13 mouse cellular contexts compared by ENCODE assay signal in genomic region chr9:47759807-47760206, GRCm38 (mm10).
DNase-seq lines count a peak whose midpoint lies in the region; ATAC-seq lines count a peak whose summit lies in the region.
"Had no signal": no experiment of that assay in that cellular context is flagged by ENCODE, and none has a peak within 500 bp of the region (broad histone marks: within the 10 kb centered on the region; RNA-seq: fewer than 3 reads in every experiment).

No protein-coding gene starts in this region.

- ATAC-seq in embryonic facial prominence, embryonic 12.5 days (ENCODE audit: insufficient number of reproducible peaks, insufficient read depth, low FRiP score, low TSS enrichment), result peak; percentile 41; the same call in 1 of the 2 replicates
- peak; percentile 69 for ATAC-seq in hindbrain, embryonic 16.5 days
- no peak for ATAC-seq in hindbrain, embryonic 14.5 days (ENCODE audit: low FRiP score)
- 0 out of 2 replicates have a peak, but pooled peaks have one; percentile 24 for ATAC-seq in embryonic facial prominence, embryonic 14.5 days (ENCODE audit: low read depth)
- ATAC-seq in liver, embryonic 11.5 days (replicated peaks; ENCODE audit: low FRiP score), result no peak
- ATAC-seq: intestine, embryonic 15.5 days had no signal

- H3K4me2 ChIP-seq in embryonic facial prominence, embryonic 12.5 days (replicated peaks), result no peak overlapping the region
- H3K4me2 ChIP-seq in hindbrain, embryonic 16.5 days (ENCODE audit: low read length), result no peak overlapping the region
- no peak overlapping the region for H3K4me2 ChIP-seq in hindbrain, embryonic 14.5 days (replicated peaks)
- H3K4me2 ChIP-seq in embryonic facial prominence, embryonic 14.5 days (ENCODE audit: low read depth, low read length), result no peak overlapping the region
- no peak overlapping the region for H3K4me2 ChIP-seq in liver, embryonic 11.5 days
- H3K4me2 ChIP-seq: intestine, embryonic 15.5 days; limb, embryonic 15.5 days had no signal

- no peak overlapping the region for H3K4me3 ChIP-seq in embryonic facial prominence, embryonic 12.5 days
- no peak overlapping the region for H3K4me3 ChIP-seq in embryonic facial prominence, embryonic 10.5 days
- H3K4me3 ChIP-seq in hindbrain, embryonic 16.5 days (ENCODE audit: low read length), result no peak overlapping the region
- H3K4me3 ChIP-seq in hindbrain, embryonic 14.5 days (replicated peaks; ENCODE audit: low read length), result no peak overlapping the region
- H3K4me3 ChIP-seq in embryonic facial prominence, embryonic 14.5 days (ENCODE audit: low read depth, low read length), result no peak overlapping the region
- no peak overlapping the region for H3K4me3 ChIP-seq in liver, embryonic 11.5 days (ENCODE audit: low read depth, low read length)
- H3K4me3 ChIP-seq: intestine, embryonic 15.5 days; limb, embryonic 15.5 days had no signal

- no peak overlapping the region for H3K27ac ChIP-seq in embryonic facial prominence, embryonic 12.5 days
- H3K27ac ChIP-seq in embryonic facial prominence, embryonic 10.5 days (replicated peaks), result no peak overlapping the region
- peak overlapping the region; percentile 48 for H3K27ac ChIP-seq in hindbrain, embryonic 16.5 days (ENCODE audit: low read depth, low read length)
- no peak overlapping the region for H3K27ac ChIP-seq in hindbrain, embryonic 14.5 days
- H3K27ac ChIP-seq in embryonic facial prominence, embryonic 14.5 days (replicated peaks; ENCODE audit: low read depth, low read length), result no peak overlapping the region
- no peak overlapping the region for H3K27ac ChIP-seq in liver, embryonic 11.5 days (ENCODE audit: low read depth, low read length)
- H3K27ac ChIP-seq: intestine, embryonic 15.5 days; kidney, postnatal 0 days; limb, embryonic 15.5 days had no signal

- peaks cover 36% of the 10 kb centered on the region for H3K4me1 ChIP-seq in embryonic facial prominence, embryonic 12.5 days
- H3K4me1 ChIP-seq in embryonic facial prominence, embryonic 10.5 days, result peaks cover 50% of the 10 kb centered on the region
- H3K4me1 ChIP-seq in hindbrain, embryonic 16.5 days (ENCODE audit: control insufficient read depth, insufficient read depth, low read depth, low read length), result peaks cover 37% of the 10 kb centered on the region
- H3K4me1 ChIP-seq in hindbrain, embryonic 14.5 days (replicated peaks; ENCODE audit: control insufficient read depth, insufficient read depth, low read length), result peaks cover 42% of the 10 kb centered on the region
- H3K4me1 ChIP-seq in embryonic facial prominence, embryonic 14.5 days (ENCODE audit: control insufficient read depth, insufficient read depth, low read length), result peaks cover 24% of the 10 kb centered on the region
- no peaks in the 10 kb centered on the region for H3K4me1 ChIP-seq in liver, embryonic 11.5 days (replicated peaks; ENCODE audit: control insufficient read depth, insufficient read depth, low read length)
- H3K4me1 ChIP-seq: intestine, embryonic 15.5 days had no signal

- WGBS in embryonic facial prominence, embryonic 12.5 days, result 63% methylated on average over 7 of the region's 7 CpGs
- WGBS in embryonic facial prominence, embryonic 10.5 days, result 78% methylated on average over 7 of the region's 7 CpGs
- WGBS in hindbrain, embryonic 16.5 days, result 40% methylated on average over 7 of the region's 7 CpGs
- WGBS in hindbrain, embryonic 14.5 days, result 61% methylated on average over 7 of the region's 7 CpGs
- WGBS in embryonic facial prominence, embryonic 14.5 days, result 52% methylated on average over 7 of the region's 7 CpGs
- WGBS in liver, embryonic 11.5 days, result 73% methylated on average over 7 of the region's 7 CpGs

- H3K9me3 ChIP-seq in embryonic facial prominence, embryonic 12.5 days, result no peaks in the 10 kb centered on the region
- no peaks in the 10 kb centered on the region for H3K9me3 ChIP-seq in embryonic facial prominence, embryonic 10.5 days
- no peaks in the 10 kb centered on the region for H3K9me3 ChIP-seq in hindbrain, embryonic 16.5 days (ENCODE audit: control insufficient read depth, low read length)
- no peaks in the 10 kb centered on the region for H3K9me3 ChIP-seq in hindbrain, embryonic 14.5 days (ENCODE audit: control insufficient read depth, low read length)
- no peaks in the 10 kb centered on the region for H3K9me3 ChIP-seq in embryonic facial prominence, embryonic 14.5 days (ENCODE audit: control insufficient read depth, low read length)
- no peaks in the 10 kb centered on the region for H3K9me3 ChIP-seq in liver, embryonic 11.5 days (ENCODE audit: control insufficient read depth, low read length)
- H3K9me3 ChIP-seq: intestine, embryonic 15.5 days; limb, embryonic 15.5 days had no signal

- no peaks in the 10 kb centered on the region for H3K36me3 ChIP-seq in embryonic facial prominence, embryonic 12.5 days
- H3K36me3 ChIP-seq in embryonic facial prominence, embryonic 10.5 days (replicated peaks), result no peaks in the 10 kb centered on the region
- no peaks in the 10 kb centered on the region for H3K36me3 ChIP-seq in hindbrain, embryonic 16.5 days (ENCODE audit: control insufficient read depth, insufficient read depth, low read length)
- H3K36me3 ChIP-seq in hindbrain, embryonic 14.5 days (replicated peaks; ENCODE audit: control insufficient read depth, insufficient read depth), result no peaks in the 10 kb centered on the region
- H3K36me3 ChIP-seq in embryonic facial prominence, embryonic 14.5 days (ENCODE audit: control insufficient read depth, insufficient read depth, low read length), result no peaks in the 10 kb centered on the region
- no peaks in the 10 kb centered on the region for H3K36me3 ChIP-seq in liver, embryonic 11.5 days (ENCODE audit: control insufficient read depth, insufficient read depth, low read length)
- H3K36me3 ChIP-seq: G1E; intestine, embryonic 15.5 days; limb, embryonic 15.5 days had no signal

- no peak overlapping the region for H3K9ac ChIP-seq in embryonic facial prominence, embryonic 12.5 days
- peak overlapping the region; percentile 9; the same call in 1 of the 2 replicates for H3K9ac ChIP-seq in hindbrain, embryonic 16.5 days (ENCODE audit: low read depth, low read length)
- H3K9ac ChIP-seq in hindbrain, embryonic 14.5 days, result no peak overlapping the region
- no peak overlapping the region for H3K9ac ChIP-seq in embryonic facial prominence, embryonic 14.5 days (ENCODE audit: low read depth, low read length)
- no peak overlapping the region for H3K9ac ChIP-seq in liver, embryonic 11.5 days (ENCODE audit: low read depth, low read length)
- H3K9ac ChIP-seq: intestine, embryonic 15.5 days; limb, embryonic 15.5 days had no signal

- no peak for DNase-seq in embryonic facial prominence, embryonic 10.5 days (ENCODE audit: low spot score)
- DNase-seq in hindbrain, embryonic 14.5 days (ENCODE audit: low spot score), result no peak
- DNase-seq in brain, adult 2 months (ENCODE audit: low read depth, low spot score), result peak; percentile 68
- peak; percentile 34 for DNase-seq in embryonic facial prominence, embryonic 14.5 days (ENCODE audit: low spot score)
- no peak for DNase-seq in urinary bladder, adult 18-20 months (ENCODE audit: low spot score in 2 of 2)
- no peak for DNase-seq in liver, embryonic 11.5 days (ENCODE audit: low spot score)
- DNase-seq: adrenal gland, postnatal 14 days had no signal

- H3K27me3 ChIP-seq in embryonic facial prominence, embryonic 12.5 days, result no peaks in the 10 kb centered on the region
- H3K27me3 ChIP-seq in embryonic facial prominence, embryonic 10.5 days (replicated peaks; ENCODE audit: low read depth, poor library complexity, severe bottlenecking), result no peaks in the 10 kb centered on the region
- H3K27me3 ChIP-seq in hindbrain, embryonic 16.5 days (replicated peaks; ENCODE audit: control insufficient read depth, insufficient read depth, low read length), result no peaks in the 10 kb centered on the region
- H3K27me3 ChIP-seq in hindbrain, embryonic 14.5 days (ENCODE audit: control insufficient read depth, insufficient read depth, low read length), result no peaks in the 10 kb centered on the region
- no peaks in the 10 kb centered on the region for H3K27me3 ChIP-seq in embryonic facial prominence, embryonic 14.5 days (replicated peaks; ENCODE audit: control insufficient read depth, insufficient read depth, low read length)
- H3K27me3 ChIP-seq in liver, embryonic 11.5 days (replicated peaks; ENCODE audit: control insufficient read depth, insufficient read depth, low read length), result no peaks in the 10 kb centered on the region
- H3K27me3 ChIP-seq: intestine, embryonic 15.5 days; limb, embryonic 15.5 days had no signal

Comparison
In these comparisons a context has a peak if more than half of its experiments do, and no peak if none do; other contexts are left out.
1. ATAC-seq: peak in embryonic facial prominence, embryonic 12.5 days (single experiment), hindbrain, embryonic 16.5 days (single experiment) and embryonic facial prominence, embryonic 14.5 days (single experiment); none in hindbrain, embryonic 14.5 days (single experiment) and liver, embryonic 11.5 days (single experiment).
2. DNase-seq: peak in brain, adult 2 months (single experiment) and embryonic facial prominence, embryonic 14.5 days (single experiment); none in embryonic facial prominence, embryonic 10.5 days (single experiment), hindbrain, embryonic 14.5 days (single experiment), urinary bladder, adult 18-20 months (0 of 2) and liver, embryonic 11.5 days (single experiment).